Mouse (Mus musculus): Measurements from ENCODE around the gene Olfr339. TPM values are rescaled to one million over a fixed set of nuclear protein-coding genes. Genes with fewer than 3 reads are reported as not detected.
"Not testable (repeated sequence)": the region's sequence is repeated elsewhere in the genome, so short reads cannot be mapped to it uniquely, and the experiment has no call there.

Olfr339 gene
- polyA plus RNA-seq (2012; rRNA removed), result not detected in 2 replicates

DNA sequence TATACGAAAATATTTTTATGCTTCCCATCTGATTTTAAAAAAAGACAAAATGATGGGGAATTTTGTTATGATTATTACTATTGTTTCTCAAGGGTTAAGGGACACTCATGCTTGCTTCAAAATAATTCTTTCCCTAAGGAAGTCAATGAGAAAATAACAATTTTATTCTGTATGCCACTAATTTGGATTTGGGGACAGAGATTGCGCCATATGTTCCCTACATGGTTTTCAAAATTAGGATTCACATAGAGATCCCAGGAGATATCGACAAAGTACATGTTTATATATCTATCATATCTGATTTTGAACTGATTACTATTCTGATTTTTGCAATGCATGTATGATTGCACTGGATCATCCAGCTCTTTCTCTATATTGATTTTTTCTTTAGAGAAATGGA is at the start of gene Olfr339:
Gene Olfr339 (plus strand): TSS at position 301 of the 400 bp plus-strand sequence.
- Histone ChIP-seq H3K36me3 (ENCODE audit: control insufficient read depth, insufficient read depth, low read length) (no peaks in the 10 kb centered on the region), H3K4me1 (replicated peaks; ENCODE audit: control insufficient read depth, insufficient read depth, low read length) (no peaks in the 10 kb centered on the region), H3K4me3 (ENCODE audit: control insufficient read depth, insufficient read depth, low read length) (no peak within 1 kb of the TSS), H3K27ac (ENCODE audit: control insufficient read depth, insufficient read depth, low read length) (no peak within 1 kb of the TSS), H3K27me3 (ENCODE audit: control insufficient read depth, insufficient read depth, low read length) (no peaks in the 10 kb centered on the region)
- WGBS, result 92% methylated on average over 3 of the region's 3 CpGs
- no peak for TF ChIP-seq POLR2A (IDR thresholded peaks at IDR 0.05; ENCODE audit: control insufficient read depth, extremely low read depth, insufficient read depth, low read length, poor library complexity)
- TF ChIP-seq CTCF (IDR thresholded peaks at IDR 0.05; ENCODE audit: borderline replicate concordance, control insufficient read depth, extremely low read depth, insufficient read depth, low read length, poor library complexity), result no peak
- no peak for DNase-seq

DNA sequence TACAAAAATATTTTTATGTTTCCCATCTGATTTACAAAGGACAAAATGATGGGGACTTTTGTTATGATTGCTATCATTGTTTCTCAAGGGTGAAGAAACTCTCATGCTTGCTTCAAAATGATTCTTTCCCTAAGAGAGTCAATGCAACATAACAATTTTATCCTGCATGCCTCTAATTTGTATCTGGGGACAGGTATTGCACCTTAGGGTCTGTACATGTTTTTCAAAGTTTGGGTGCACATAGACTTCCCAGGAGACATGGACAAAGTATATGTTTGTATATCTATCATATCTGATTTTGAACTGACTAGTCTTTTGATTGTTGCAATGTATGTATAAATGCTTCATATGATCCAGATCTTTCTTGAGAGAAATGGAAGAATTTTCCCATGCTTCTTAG is 45.5 kb upstream of the Olfr339 start, which contains the start of gene Olfr338:
Gene Olfr338 (plus strand): TSS at position 301 of the 400 bp plus-strand sequence.
- Histone ChIP-seq H3K4me1 (replicated peaks; ENCODE audit: control insufficient read depth, insufficient read depth, low read length) (no peaks in the 10 kb centered on the region), H3K27ac (ENCODE audit: control insufficient read depth, insufficient read depth, low read length) (no peak within 1 kb of the TSS), H3K27me3 (ENCODE audit: control insufficient read depth, insufficient read depth, low read length) (no peaks in the 10 kb centered on the region), H3K36me3 (ENCODE audit: control insufficient read depth, insufficient read depth, low read length) (no peaks in the 10 kb centered on the region), H3K4me3 (ENCODE audit: control insufficient read depth, insufficient read depth, low read length) (no peak within 1 kb of the TSS)
- no peak for TF ChIP-seq CTCF (IDR thresholded peaks at IDR 0.05; ENCODE audit: borderline replicate concordance, control insufficient read depth, extremely low read depth, insufficient read depth, low read length, poor library complexity)
- no peak for DNase-seq

DNA sequence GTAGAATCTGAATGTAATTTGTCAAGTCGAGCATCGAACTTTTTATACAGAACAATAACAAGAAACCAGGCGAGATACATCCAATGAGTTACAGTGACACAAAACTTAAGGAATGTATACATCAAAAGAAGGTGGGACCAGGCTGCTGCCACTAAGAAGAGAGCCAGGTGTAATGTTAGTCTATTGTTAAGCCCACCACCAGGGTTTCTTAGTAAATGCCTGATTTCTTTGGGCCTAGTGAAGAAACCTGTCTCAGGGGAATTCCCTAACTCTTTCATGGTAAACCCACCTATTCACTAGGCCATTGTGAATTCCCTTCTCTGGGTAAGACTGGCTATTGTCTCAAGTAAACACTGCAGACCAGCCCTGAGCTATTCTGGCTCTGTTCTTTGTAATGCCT is 3.6 kb upstream of the Olfr339 start:
- WGBS, result 84% methylated on average over 3 of the region's 3 CpGs
- H3K4me3 ChIP-seq (ENCODE audit: control insufficient read depth, insufficient read depth, low read length); H3K4me1 ChIP-seq (replicated peaks; ENCODE audit: control insufficient read depth, insufficient read depth, low read length); H3K36me3 ChIP-seq (ENCODE audit: control insufficient read depth, insufficient read depth, low read length); H3K27me3 ChIP-seq (ENCODE audit: control insufficient read depth, insufficient read depth, low read length); H3K27ac ChIP-seq (ENCODE audit: control insufficient read depth, insufficient read depth, low read length); DNase-seq: not testable (repeated sequence)

DNA sequence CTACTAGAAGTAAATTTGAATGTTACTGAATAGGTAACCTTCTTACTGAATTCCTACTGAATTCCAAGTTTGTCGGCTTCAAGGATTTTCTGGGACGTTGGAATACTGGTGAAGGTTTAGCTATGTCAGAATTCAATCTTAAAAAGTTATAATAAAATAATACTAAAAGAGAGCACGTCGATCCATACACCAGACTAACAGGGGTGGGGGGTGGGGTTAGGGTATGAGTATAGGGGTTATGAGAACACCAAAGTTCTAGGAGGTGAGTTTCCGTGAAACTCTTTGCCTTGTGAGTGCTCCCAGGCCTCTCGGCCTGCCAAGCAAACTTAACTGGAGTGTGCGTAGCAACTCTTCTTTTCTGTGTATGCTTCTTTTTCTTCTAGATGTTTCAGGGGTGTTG is 3.2 kb upstream of the Olfr339 start:
- not testable (repeated sequence) for H3K27ac ChIP-seq (ENCODE audit: control insufficient read depth, insufficient read depth, low read length); H3K4me3 ChIP-seq (ENCODE audit: control insufficient read depth, insufficient read depth, low read length); H3K4me1 ChIP-seq (replicated peaks; ENCODE audit: control insufficient read depth, insufficient read depth, low read length); DNase-seq; H3K36me3 ChIP-seq (ENCODE audit: control insufficient read depth, insufficient read depth, low read length); H3K27me3 ChIP-seq (ENCODE audit: control insufficient read depth, insufficient read depth, low read length)
- 90% methylated on average over 7 of the region's 7 CpGs for WGBS

DNA sequence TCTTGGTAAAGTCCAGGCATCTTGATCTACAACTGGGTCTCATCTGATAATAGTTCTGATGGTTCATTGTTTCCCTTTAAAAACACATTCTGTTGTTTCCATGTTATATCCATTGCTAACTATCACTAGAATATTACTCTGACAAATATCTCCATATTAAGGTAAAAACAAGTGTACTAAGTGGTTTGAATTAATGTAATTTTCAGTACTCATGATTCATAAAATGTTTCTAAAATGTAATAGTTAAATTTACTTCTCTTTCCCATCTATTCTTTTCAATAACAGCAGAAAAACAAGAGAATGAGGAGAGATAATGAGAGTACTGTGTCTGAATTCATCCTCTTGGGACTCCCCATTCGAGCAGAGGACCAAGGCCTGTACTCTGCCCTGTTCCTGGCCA is 33.5 kb downstream of the Olfr339 start, which contains the start of gene Olfr340:
Gene Olfr340 (plus strand): TSS at position 301 of the 400 bp plus-strand sequence.
- Histone ChIP-seq H3K4me3 (ENCODE audit: control insufficient read depth, insufficient read depth, low read length) (no peak within 1 kb of the TSS), H3K27me3 (ENCODE audit: control insufficient read depth, insufficient read depth, low read length) (no peaks in the 10 kb centered on the region), H3K36me3 (ENCODE audit: control insufficient read depth, insufficient read depth, low read length) (no peaks in the 10 kb centered on the region), H3K4me1 (replicated peaks; ENCODE audit: control insufficient read depth, insufficient read depth, low read length) (no peaks in the 10 kb centered on the region), H3K27ac (ENCODE audit: control insufficient read depth, insufficient read depth, low read length) (no peak within 1 kb of the TSS)
- DNase-seq, result no peak
- 53% methylated on average over 1 of the region's 1 CpGs for WGBS
- TF ChIP-seq CTCF (IDR thresholded peaks at IDR 0.05; ENCODE audit: borderline replicate concordance, control insufficient read depth, extremely low read depth, insufficient read depth, low read length, poor library complexity), result no peak
- TF ChIP-seq POLR2A (IDR thresholded peaks at IDR 0.05; ENCODE audit: control insufficient read depth, extremely low read depth, insufficient read depth, low read length, poor library complexity), result no peak

DNA sequence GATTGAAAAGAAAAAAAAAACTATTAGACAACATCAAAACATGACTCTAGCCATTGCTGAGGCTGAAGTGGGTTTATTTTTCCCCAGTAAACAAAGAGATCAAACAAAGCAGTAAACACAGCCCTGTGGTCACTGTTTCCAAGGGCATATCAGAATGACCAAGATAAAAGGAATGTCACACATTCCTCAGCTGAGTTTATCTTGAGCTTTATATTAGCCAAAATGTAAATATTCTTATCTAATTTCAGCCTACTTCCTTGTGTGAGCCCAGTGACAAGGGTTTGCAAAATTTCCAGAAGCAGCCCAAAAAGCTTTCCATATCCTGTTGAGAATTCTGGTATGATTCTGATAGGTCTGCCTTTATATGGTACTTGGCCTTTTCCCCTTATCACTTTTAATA is 54.9 kb downstream of the Olfr339 start:
- Histone ChIP-seq H3K36me3 (ENCODE audit: control insufficient read depth, insufficient read depth, low read length) (no peaks in the 10 kb centered on the region), H3K27ac (ENCODE audit: control insufficient read depth, insufficient read depth, low read length) (no peak overlapping the region), H3K4me3 (ENCODE audit: control insufficient read depth, insufficient read depth, low read length) (no peak overlapping the region), H3K4me1 (replicated peaks; ENCODE audit: control insufficient read depth, insufficient read depth, low read length) (no peaks in the 10 kb centered on the region), H3K27me3 (ENCODE audit: control insufficient read depth, insufficient read depth, low read length) (no peaks in the 10 kb centered on the region)
- no peak for DNase-seq
- TF ChIP-seq POLR2A (IDR thresholded peaks at IDR 0.05; ENCODE audit: control insufficient read depth, extremely low read depth, insufficient read depth, low read length, poor library complexity) (no peak), CTCF (IDR thresholded peaks at IDR 0.05; ENCODE audit: borderline replicate concordance, control insufficient read depth, extremely low read depth, insufficient read depth, low read length, poor library complexity) (no peak)

Other genes with a start within 250 kb of the Olfr339 start
- 12.7 and 15.0 TPM in 2 replicates for gene Ptgs1, start 188.5 kb upstream of the Olfr339 start, polyA plus RNA-seq (2012; rRNA removed)
- gene Olfr338, start 45.4 kb upstream of the Olfr339 start, polyA plus RNA-seq (2012; rRNA removed), result not detected in 2 replicates
- not detected in 2 replicates for gene Olfr340, start 33.6 kb downstream of the Olfr339 start, polyA plus RNA-seq (2012; rRNA removed)
- not detected in 2 replicates for gene Olfr341, start 63.5 kb downstream of the Olfr339 start, polyA plus RNA-seq (2012; rRNA removed)
- not detected in 2 replicates for gene Olfr342, start 106.1 kb downstream of the Olfr339 start, polyA plus RNA-seq (2012; rRNA removed)
- not detected in 2 replicates for gene Olfr344, start 147.7 kb downstream of the Olfr339 start, polyA plus RNA-seq (2012; rRNA removed)
- gene Olfr345, start 221.1 kb downstream of the Olfr339 start, polyA plus RNA-seq (2012; rRNA removed), result not detected in 2 replicates